ENCODE assay signal across 13 mouse cellular contexts in genomic region chr7:117494210-117494609, GRCm38 (mm10).
DNase-seq lines count a peak whose midpoint lies in the region; ATAC-seq and TF ChIP-seq lines count a peak whose summit lies in the region.
"Had no signal": no experiment of that assay in that cellular context is flagged by ENCODE, and none has a peak within 500 bp of the region (broad histone marks: within the 10 kb centered on the region; RNA-seq: fewer than 3 reads in every experiment).

No protein-coding gene starts in this region.

- no peaks in the 10 kb centered on the region for H3K36me3 ChIP-seq in stomach, postnatal 0 days (ENCODE audit: control insufficient read depth, insufficient read depth, low read length)
- H3K36me3 ChIP-seq: forebrain, embryonic 12.5 days; kidney, embryonic 15.5 days; stomach, embryonic 15.5 days had no signal

- DNase-seq in lung, postnatal 10 days = peak; percentile 65
- no peak for DNase-seq in lung, adult 2 months
- peak; percentile 39 to 56 for DNase-seq in gastrocnemius, adult 8-10 months (ENCODE audit: low spot score in 2 of 2)
- DNase-seq in heart, postnatal 36 days = peak; percentile 40 to 57
- no peak for DNase-seq in stomach, postnatal 0 days (ENCODE audit: low spot score)
- DNase-seq in adrenal gland, postnatal 10 days = no peak
- no peak for DNase-seq in kidney, postnatal 10 days
- DNase-seq: layer of hippocampus, postnatal 36 days; right cerebral cortex, postnatal 14 days had no signal

- TF ChIP-seq CTCF in lung, adult 2 months (IDR thresholded peaks at IDR 0.05; ENCODE audit: insufficient read depth, low read length) = no peak
- no peak for TF ChIP-seq CTCF in stomach, postnatal 0 days (IDR thresholded peaks at IDR 0.05; ENCODE audit: low read depth)

- no peak for ATAC-seq in stomach, postnatal 0 days (ENCODE audit: low FRiP score, low TSS enrichment)

- 76% methylated on average over 6 of the region's 6 CpGs for WGBS in lung, adult 2 months
- whole genome bisulfite sequencing in stomach, postnatal 0 days = 78% methylated on average over 6 of the region's 6 CpGs

- no peaks in the 10 kb centered on the region for H3K9me3 ChIP-seq in stomach, postnatal 0 days (ENCODE audit: control insufficient read depth, low read length)
- H3K9me3 ChIP-seq: forebrain, embryonic 12.5 days; kidney, embryonic 15.5 days; stomach, embryonic 15.5 days had no signal

- TF ChIP-seq POLR2A in lung, adult 2 months (IDR thresholded peaks at IDR 0.05; ENCODE audit: borderline replicate concordance, extremely low read depth, low read depth, low read length) = no peak

- no peaks in the 10 kb centered on the region for H3K27me3 ChIP-seq in stomach, postnatal 0 days (ENCODE audit: control insufficient read depth, insufficient read depth, low read length)
- H3K27me3 ChIP-seq: forebrain, embryonic 12.5 days; kidney, embryonic 15.5 days; stomach, embryonic 15.5 days had no signal

- no peak for TF ChIP-seq EP300 in stomach, postnatal 0 days (optimal IDR thresholded peaks at IDR 0.05)

- no peak overlapping the region for H3K9ac ChIP-seq in stomach, postnatal 0 days (ENCODE audit: low read length)
- H3K9ac ChIP-seq: forebrain, embryonic 12.5 days; kidney, embryonic 15.5 days; stomach, embryonic 15.5 days had no signal

- H3K27ac ChIP-seq in stomach, postnatal 0 days (replicated peaks) = peak overlapping the region; percentile 18; the same call in 1 of the 2 replicates
- H3K27ac ChIP-seq: forebrain, embryonic 12.5 days; kidney, embryonic 15.5 days; stomach, embryonic 15.5 days had no signal

- H3K4me1 ChIP-seq in lung, adult 2 months (ENCODE audit: control insufficient read depth, insufficient read depth, low read length) = 0 out of 2 replicates have a peak, but pooled peaks cover 2% of the 10 kb centered on the region
- H3K4me1 ChIP-seq in stomach, postnatal 0 days (replicated peaks; ENCODE audit: control insufficient read depth, insufficient read depth) = no peaks in the 10 kb centered on the region

- H3K4me3 ChIP-seq in lung, adult 2 months (replicated peaks; ENCODE audit: extremely low read depth, low read depth, low read length) = no peak overlapping the region
- no peak overlapping the region for H3K4me3 ChIP-seq in stomach, postnatal 0 days (ENCODE audit: low read depth, low read length)
- H3K4me3 ChIP-seq: forebrain, embryonic 12.5 days; kidney, embryonic 15.5 days; stomach, embryonic 15.5 days had no signal

- H3K4me2 ChIP-seq in stomach, postnatal 0 days (replicated peaks; ENCODE audit: low read depth) = no peak overlapping the region
- H3K4me2 ChIP-seq: forebrain, embryonic 12.5 days; kidney, embryonic 15.5 days; liver, embryonic 11.5 days; stomach, embryonic 15.5 days had no signal

- intact Hi-C loops in heart, postnatal 36 days (cut with DNase I) = no loop called here

Comparison
In these comparisons a context has a peak if more than half of its experiments do, and no peak if none do; other contexts are left out.
1. DNase-seq: peak in lung, postnatal 10 days (single experiment), gastrocnemius, adult 8-10 months (2 of 2) and heart, postnatal 36 days (2 of 2); none in lung, adult 2 months (single experiment), stomach, postnatal 0 days (single experiment), adrenal gland, postnatal 10 days (single experiment) and kidney, postnatal 10 days (single experiment).